Mouse (Mus musculus): ENCODE data around the gene Dnase1l2.
"Not testable (repeated sequence)": the region's sequence is repeated elsewhere in the genome, so short reads cannot be mapped to it uniquely, and the experiment has no call there.

The Dnase1l2 gene

DNA sequence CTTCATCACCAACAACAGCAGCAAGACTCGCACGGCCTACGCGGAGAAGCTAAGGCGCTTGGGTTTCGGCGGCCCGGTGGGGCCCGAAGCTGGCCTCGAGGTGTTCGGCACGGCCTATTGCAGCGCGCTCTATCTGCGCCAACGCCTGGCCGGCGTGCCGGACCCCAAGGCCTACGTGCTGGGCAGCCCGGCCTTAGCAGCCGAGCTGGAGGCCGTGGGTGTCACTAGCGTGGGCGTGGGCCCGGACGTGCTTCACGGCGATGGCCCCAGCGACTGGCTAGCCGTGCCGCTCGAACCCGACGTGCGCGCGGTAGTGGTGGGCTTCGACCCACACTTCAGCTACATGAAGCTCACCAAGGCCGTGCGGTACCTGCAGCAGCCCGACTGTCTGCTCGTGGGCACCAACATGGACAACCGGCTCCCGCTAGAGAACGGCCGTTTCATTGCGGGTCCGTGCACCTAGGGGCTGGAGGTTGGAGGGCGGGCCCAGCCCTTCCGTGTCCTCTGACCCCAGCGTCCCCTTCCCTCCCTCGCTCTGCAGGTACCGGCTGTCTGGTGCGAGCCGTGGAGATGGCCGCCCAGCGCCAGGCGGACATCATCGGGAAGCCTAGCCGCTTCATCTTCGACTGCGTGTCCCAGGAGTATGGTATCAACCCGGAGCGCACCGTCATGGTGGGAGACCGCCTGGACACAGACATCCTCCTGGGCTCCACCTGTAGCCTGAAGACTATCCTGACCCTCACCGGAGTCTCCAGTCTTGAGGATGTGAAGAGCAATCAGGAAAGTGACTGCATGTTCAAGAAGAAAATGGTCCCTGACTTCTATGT, 28.0 kb upstream of the Dnase1l2 start:
- no peak for DNase-seq

DNA sequence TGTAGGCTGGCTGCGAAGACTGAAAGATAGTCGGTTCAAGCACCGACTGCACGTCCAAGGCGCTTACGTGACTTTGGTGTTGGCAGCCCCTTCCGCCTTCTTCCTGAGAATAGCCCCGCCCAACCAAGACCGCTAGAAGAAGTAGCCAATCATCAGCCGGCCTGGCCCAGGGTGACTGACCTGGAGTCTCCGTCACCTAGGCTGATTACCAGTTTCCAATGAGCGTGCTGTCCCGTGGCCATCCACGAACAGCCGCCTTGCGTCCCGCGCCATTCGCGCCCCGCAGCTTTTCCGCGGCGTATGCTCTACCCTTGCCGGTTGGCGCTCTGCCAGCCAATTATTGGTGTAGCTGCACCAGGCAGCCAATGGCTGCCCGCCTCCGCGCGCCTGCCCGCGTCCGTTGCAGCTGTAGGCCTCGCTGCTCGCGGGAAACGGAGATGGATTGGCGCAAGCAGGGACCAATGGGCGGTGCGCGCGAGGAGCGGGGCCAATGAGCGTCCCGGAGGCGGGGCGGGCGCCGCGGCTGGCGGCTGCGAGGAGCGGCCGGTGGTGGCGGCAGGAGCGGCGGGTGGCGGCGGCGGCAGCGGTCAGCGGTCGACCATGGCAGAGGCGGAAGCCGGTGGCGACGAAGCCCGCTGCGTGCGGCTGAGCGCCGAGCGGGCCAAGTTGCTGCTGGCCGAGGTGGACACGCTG, 27.2 kb upstream of the Dnase1l2 start, which contains the start of the genes E4f1 and Pgp:
E4f1 (minus strand) TSS at position 404 of the 693 bp plus-strand sequence.
Pgp (plus strand) TSS at position 483 of the 693 bp plus-strand sequence.
- DNase-seq: peak; percentile 97

DNA sequence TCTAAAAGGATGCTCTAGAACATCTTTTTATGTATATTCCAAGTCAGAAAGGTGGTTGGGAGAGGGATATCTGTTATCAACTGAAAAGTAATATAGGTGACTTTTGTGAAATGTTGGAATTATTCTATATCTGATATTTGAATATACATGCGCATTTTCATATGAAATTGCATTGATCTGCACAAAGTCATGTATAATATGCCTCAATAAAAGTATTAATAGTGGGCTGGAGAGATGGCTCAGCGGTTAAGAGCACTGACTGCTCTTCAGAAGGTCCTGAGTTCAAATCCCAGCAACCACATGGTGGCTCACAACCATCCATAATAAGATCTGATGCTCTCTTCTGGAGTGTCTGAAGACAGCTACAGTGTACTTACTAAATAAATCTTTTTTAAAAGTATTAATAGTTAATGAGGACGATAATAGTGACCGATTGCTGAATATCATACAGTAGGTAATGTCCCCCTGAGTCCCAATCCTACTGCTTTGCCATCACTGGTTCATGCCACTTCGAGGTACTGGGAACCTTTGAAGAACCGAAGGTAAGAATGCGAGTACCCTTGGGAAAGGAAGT, 26.5 kb upstream of the Dnase1l2 start:
- no peak for DNase-seq

DNA sequence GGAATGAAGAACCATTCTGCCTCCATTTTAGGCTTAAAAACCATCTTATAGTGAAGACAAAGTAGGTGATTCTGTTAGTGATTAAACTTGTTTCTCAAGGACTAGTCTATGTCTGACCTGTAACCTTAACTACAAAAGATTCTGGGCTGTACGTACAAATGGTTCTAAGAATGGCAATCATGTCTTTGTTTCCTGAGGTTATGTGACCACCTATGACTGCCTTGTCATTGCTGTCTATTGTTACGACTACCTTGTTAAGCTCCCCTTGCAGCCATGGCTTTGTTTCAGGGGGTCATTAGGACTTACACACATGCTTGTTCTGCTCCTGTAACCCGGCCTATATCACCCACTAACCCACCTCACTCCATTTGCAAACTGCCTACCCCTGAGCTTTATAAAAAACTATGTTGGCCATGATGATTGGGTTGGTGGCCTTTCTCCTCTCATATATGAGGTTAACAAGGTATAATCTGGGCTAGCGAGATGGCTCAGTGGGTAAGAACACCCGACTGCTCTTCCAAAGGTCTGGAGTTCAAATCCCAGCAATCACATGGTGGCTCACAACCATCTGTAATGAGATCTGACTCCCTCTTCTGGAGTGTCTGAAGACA, 25.8 kb upstream of the Dnase1l2 start:
- DNase-seq: no peak

DNA sequence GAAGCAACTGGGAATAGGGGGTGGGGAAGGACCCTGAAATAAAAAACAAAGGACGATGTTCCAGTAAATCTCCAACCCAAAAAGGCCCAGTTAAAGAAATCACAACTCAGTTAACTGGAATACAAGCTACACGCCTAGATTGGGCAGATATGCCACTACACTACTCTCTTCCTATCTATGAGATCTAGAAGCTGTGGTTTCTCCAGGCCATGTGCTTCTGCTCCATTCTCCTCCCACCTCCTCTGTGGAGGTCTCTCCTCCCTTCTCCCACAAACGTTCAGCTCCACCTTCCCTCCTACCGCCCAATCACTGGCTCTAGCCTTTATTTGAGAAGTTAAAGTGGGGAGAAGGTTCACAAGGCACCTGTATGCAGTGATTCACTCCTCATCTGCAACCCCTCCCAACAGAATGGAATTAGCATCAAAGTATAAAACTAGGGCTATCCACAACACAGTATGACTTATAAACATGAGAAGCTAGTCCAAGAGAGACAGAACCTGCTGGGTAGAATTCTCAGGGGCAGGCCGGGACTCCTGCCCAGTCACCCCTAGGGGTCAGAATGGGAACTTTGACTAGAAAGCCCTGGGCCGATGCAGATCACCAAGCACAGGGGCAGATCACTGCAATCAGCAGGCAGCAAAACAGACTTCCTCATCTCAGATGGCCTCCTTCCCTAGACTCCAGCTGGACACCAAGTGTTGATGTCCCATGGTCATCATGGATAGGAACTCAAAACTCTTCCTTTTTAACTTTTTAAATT, 20.6 kb upstream of the Dnase1l2 start:
- DNase-seq: no peak

DNA sequence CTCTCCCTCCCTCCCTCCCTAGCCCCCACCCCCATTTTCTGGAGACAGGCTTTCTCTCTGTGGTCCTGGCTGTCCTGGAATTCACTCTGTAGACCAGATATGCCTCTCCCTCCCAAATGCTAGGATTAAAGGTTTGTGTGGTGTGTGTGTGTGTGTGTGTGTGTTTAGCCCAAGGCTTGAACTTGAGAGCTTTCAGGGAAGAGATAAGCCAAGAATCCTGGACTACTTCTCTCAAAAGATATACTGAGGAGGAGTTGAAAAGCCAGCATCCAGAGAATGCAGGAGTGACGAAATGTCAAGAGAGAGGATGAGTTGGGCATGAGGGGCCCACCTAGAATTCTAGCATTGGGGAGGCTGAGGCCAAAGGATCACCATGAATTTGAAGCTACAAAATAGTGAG, 20.0 kb upstream of the Dnase1l2 start:
- no peak for DNase-seq

DNA sequence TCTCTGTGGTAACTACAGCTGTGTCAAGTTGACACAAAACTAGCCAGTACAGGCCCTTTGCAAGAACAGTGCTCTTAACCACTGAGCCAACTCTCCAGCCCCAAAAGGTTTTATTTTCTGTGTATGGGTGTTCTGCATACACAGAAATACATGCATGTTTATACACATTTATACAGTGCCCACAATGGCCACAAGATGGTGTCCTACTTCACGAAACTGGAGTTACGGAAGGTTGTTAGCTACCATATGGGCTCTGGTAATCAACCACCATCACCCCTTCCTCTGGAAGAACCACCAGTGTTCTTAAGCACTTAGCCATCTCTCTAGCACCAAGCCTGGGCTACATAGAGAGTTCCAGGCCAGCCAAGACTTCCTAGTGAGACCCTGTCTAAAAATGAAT, 18.7 kb upstream of the Dnase1l2 start:
- peak; percentile 43 for DNase-seq

DNA sequence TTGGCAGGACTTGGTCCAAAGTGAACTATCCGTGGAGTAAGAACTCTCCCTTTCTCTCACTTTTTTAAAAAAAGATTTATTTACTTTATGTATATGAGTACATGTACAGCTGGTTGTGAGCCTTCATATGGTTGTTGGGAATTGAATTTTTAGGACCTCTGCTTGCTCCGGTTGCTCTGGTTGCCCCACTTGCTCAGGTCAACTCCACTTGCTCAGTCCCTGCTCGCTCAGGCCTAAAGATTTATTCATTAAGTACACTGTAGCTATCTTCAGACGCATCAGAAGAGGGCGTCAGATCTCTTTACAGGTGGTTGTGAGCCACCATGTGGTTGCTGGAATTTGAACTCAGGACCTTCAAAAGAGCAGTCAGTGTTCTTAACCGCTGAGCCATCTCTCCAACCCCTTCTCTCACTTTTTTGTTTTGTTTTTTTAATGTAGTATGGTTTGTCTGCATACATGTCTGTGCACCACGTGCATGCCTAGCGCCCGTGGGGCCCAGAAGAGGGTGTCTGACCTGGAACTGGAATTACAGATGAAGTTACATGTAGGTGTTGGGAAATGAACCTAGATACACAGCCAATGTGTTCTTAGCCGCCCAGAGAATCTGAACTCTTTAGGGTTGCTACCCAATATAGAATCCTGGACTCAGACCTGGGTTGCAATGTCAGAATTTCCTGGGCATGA, 12.8 kb upstream of the Dnase1l2 start:
- DNase-seq: not testable (repeated sequence)

DNA sequence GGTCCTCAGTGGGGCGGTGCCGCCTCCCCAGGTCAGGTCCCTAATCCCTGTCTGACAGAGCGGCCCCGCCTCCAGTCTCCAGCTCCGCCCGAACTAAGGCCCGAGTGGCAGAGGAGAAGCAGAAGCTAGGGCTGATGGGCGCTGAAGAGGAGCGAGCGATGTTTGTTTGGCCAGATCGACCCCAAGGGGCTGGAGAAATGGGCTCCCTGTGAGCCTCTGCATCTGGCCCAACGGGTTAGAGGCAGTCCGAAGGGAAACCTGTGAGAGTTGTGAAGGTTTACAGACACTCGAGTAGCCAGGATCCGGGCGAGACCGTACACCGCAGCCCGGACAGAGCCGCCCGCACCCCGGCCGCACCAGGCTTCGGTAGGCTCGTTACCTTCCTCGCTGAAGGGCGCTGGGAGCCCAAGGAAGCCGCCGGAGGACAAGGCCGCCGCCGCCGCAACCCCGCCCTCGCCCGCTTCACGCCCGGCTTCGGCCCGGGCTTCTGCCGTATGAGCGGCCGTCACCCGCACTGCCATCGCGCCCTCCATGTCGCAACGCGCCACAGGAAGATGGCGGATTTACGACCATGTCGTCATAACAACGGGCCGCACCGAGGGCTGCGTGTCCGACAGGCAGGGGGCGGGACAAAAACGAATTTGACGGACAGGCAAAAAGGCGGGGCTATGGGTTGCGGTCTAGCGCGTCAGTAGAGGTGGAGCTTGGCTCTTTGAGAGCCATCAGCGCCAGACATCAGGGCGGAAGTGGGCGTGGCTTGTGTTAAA, 12.0 kb upstream of the Dnase1l2 start:
- peak; percentile 100 for DNase-seq

DNA sequence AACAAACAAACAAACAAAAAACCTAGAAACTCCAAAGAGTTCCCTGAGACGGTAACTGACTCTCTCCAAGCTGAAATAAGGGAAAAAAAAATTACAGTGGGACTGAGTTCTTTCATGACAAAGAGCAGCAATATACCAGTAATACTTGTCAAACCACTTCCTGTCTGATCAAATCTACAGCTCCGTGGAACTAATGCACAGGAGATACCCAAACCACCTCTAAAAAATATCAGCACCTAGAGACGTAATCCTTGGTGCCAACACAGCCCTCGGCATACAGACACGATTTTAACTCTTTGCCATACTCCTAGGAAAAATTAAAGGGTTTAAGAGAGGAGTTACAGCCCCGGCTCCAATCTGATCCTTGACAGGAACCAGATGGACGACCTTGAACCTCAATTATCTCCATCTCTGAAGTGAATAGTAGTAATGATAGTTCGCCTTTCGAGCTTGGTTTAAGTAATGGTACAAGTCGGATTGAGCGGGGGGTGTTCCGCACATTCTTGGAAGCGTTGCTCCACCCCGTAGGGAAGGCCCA, 11.4 kb upstream of the Dnase1l2 start:
- DNase-seq: peak; percentile 20

DNA sequence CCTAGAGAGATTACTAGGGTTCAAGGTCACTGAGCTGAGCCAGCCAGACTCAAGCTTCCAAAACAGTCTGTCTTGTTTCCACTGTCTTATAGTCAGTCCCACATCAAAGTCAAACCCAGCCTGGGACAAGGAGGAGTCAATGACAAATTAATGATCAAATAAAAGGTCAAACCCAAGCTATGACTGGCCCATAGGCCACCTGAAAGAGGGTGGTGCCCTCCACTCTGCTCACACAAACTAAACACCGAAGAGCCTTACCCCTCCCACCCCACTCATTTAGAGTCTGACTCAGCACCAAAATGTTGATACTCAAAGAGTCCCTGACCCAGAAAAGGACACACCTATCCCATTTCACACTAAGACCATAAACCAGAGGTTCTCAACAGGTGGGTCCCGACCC, 10.5 kb upstream of the Dnase1l2 start:
- DNase-seq: no peak

DNA sequence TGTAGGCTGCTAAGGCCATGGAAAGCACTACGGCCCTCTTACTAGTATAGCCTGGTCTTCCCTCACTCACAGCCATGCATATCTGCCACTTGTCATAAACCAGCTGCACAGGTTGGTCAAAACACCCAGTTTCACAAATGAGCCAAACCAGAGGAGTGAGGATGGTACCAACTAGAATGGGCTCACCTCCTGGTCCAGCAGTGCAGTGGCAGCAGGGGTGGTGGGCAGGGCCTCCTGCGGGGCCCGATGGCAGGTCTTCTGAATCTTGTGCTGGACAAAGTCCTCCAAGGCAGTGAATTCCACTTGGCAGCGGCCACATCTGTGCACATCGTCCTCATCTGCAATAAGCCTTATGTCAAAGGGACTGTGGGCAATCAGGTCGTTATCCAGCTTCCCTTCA, 8.3 kb upstream of the Dnase1l2 start:
- DNase-seq: no peak

DNA sequence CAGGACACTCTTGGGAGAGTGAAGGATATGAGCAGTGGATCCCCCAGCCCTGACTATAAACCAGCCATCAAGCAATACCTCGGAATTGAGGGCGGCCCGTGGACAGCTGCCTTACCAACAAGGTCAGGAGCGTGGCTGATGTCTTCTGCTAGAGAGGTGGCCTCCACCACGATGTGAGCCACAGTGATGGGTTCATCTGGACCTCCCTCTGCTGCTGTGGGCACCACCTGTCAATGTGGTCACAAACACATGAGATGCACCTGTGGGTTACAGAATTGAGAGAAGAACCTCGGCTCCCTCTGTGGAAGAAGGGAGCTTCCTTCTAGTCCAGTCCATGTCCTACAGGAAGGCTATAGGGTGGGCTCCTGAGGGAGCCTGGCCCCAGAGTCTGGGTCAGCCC, 6.6 kb upstream of the Dnase1l2 start:
- DNase-seq: no peak

DNA sequence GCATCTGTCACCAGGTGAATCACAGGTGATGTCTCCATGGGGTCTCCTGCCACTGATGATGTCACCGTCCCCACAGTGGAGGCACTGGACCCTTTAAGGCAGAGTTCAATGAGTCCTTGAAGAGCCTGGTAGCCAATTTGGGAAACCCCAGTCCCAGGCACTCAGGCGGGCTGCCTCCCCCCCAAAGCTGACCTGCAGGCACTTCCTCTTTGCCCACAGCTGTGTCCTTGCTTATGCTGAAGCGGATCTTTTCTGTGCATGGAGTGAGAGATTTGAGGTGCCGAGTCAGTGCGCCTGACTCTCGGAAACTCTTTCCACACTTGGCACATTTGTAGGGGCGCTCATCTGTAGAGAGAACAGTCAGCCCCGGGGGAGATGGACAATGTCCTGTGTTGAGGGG, 3.7 kb upstream of the Dnase1l2 start:
- DNase-seq: no peak

DNA sequence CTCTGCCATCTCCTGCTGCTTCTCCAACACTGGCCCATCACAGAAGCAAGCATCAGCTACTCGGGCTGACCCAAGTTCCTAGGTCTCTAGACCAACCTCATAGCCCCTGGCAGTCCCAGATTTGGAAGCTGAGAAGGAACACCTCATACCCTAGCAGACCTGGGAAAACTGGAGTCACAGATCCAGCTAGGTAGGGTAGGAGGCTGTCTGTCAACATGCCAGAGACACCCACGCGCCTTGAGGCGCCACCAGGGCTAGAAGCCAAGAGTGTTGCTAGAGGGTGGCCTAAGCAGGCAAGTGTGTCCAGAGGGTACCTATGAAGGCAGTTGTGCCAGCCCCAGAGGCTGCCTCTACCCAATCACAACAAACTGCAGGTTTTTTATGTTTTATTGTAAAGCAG, 504 bp upstream of the Dnase1l2 start:
- DNase-seq: no peak

DNA sequence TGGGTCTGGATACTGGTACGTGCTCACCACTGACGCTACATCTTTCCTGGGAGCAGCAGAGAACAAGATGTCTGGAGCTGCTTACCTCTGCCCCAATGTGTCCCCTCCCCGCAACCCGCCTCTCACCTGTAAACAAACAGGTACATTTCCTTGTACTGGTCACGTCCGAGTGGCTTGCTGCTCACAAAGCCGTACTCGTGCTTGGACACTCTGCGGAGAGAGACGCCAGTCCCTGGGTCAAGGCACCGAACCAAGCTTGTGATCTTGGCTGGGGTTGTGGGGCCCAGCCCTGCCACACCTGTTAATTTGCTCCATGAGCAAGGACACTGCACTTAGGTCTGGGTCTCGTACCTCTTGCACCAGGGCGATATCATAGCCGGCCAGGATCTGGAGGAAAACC, 798 bp downstream of the Dnase1l2 start:
- DNase-seq: no peak

DNA sequence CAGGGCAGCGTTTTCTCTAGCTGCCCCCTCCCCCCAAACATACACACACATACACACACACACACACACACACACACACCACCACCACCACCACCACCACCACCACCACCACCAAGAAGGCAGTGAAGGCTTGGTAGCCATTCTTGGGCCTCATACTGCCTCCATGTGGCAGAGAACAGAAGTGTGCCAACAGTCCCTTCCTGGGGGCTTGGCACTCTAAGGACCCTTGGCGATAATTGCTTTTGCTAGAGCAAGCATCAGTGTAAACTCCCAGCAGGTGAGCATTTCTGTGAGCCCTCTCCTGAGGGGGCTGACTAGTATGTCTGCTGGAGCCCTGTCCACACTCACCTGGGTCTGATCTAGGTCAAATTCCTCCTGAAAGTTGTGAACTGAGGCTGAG, 1.8 kb downstream of the Dnase1l2 start:
- DNase-seq: no peak

DNA sequence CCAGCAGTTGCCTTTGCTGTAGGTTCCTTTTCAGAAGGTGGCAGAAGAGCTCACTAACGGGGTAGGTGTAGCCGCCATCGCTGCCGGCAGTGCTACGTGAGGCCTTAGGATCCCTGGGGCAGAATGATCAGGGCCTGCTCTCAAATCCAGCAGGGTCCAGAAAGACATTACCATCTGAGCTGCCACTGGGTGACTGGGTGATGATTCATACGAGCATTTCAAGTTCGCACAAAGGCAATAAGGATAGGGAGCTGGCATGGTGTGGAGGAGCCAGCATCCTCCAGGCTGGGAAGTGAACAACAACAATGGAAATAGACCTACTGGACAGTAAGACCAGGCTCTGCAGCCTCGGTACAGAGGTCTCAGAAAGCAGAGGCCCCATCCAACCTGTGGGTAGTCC, 2.5 kb downstream of the Dnase1l2 start:
- no peak for DNase-seq

DNA sequence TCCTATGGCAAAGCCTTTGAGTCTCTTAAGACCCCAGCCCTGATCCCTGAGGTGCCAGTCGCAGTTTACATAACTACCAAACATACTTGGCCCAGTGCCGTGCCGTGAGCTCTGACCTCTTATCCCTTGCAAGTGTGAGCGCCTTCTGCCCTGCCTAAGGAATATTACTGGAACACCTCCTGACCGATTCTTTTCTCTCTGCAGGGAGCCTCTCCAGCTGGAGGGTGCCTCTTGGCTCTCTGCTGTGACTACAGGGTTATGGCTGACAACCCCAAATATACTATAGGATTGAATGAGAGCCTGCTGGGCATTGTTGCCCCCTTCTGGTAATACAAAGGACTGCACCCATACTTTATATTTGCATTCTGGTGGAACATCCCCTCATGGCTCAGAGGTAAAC, 5.9 kb downstream of the Dnase1l2 start:
- DNase-seq: peak; percentile 39

DNA sequence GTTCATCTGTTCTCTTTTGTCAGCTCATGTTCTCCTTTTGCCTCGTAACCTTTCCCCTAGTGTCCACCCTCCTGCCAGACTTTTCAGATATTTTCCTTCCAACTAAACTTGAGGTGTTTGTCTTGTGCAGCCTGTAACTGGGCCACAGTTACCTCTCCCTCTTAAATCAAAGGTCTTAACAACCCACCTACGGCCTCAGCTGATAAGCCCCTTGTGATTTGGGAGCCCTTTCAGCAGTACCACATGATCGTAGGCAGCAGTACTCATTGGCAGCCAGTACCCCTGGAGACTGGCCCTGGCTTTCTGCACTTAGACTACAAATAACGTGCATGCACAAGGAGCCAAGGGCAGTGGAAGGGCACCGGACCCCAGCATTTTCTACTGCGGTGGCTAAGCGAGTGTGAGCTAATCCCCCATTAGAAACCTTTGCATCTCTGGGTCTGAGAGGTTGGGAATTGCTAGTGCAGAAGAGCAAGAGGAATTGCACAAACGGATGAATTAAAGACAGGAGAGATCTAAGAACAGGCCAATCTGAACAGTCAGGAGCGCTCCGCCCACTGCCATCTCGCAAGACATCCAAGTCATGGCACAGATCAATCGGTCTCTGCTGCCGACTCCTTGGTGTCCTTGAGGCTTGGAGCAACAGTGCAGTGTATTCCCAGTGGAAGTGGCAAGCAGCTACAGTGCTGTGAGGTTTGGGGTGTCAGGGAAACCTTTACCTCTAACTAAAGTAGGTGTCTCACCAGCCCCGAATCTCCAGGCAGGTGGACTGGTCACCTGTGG, 13.5 kb downstream of the Dnase1l2 start:
- DNase-seq: no peak
